Mouse (Mus musculus): ENCODE data around the gene Timm8a2.

DNA sequence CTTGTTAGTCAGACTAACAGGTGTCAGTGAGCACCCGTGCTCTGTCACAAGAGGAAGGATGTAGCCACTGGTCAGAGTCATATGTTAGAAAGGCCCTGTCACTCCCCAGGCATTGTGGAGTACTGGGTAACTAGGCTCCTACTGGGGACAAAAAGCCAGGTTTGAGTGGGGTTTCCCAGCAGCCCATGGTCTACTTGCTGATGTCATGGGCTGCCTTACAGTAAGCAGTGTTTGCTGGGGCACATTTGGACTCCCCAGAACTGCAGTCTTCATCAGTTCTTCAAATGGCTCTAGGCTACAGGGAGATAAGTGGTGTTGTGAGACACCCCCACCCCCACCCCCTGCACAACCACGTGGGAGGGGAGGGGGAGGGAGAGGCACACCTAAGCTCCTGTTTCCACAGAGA is 23.5 kb downstream of the Timm8a2 start:
- TF ChIP-seq UBTF (IDR thresholded peaks at IDR 0.05; ENCODE audit: borderline replicate concordance, insufficient read depth, low read depth, low read length) = no peak
- no peak for TF ChIP-seq MAZ (IDR thresholded peaks at IDR 0.05; ENCODE audit: low read depth, low read length)
- no peak for TF ChIP-seq ZC3H11A (IDR thresholded peaks at IDR 0.05; ENCODE audit: low read depth, low read length)
- TF ChIP-seq ELF1 (IDR thresholded peaks at IDR 0.05; ENCODE audit: low read depth, low read length) = no peak
- TF ChIP-seq POLR2A (IDR thresholded peaks at IDR 0.05; ENCODE audit: control insufficient read depth in 1 of 2, insufficient read depth in 1 of 2, low read depth in 1 of 2, low read length in 2 of 2, poor library complexity in 1 of 2) = no peak

Measured in MEL (cell line).